In genomic region chr14:105096221-105096620, GRCm38 (mm10) we compare ENCODE assay signal across 17 mouse cellular contexts.
DNase-seq lines count a peak whose midpoint lies in the region; ATAC-seq and TF ChIP-seq lines count a peak whose summit lies in the region.
"Had no signal": no experiment of that assay in that cellular context is flagged by ENCODE, and none has a peak within 500 bp of the region (broad histone marks: within the 10 kb centered on the region; RNA-seq: fewer than 3 reads in every experiment).

No protein-coding gene starts in this region.

- no peak for TF ChIP-seq EP300 in MEL (IDR thresholded peaks at IDR 0.05; ENCODE audit: low read depth in 1 of 2, low read length in 2 of 2)

- no peaks in the 10 kb centered on the region for H3K79me2 ChIP-seq in MEL (ENCODE audit: control insufficient read depth, insufficient read depth, low read length, poor library complexity)

- TF ChIP-seq RAD21 in MEL (IDR thresholded peaks at IDR 0.05; ENCODE audit: low read depth, low read length), result no peak; the same call in 1 of the 2 replicates

- TF ChIP-seq POLR2A in MEL (IDR thresholded peaks at IDR 0.05; ENCODE audit: control insufficient read depth in 1 of 2, insufficient read depth in 1 of 2, low read depth in 1 of 2, low read length in 2 of 2, poor library complexity in 1 of 2), result no peak

- no peak overlapping the region for H3K4me3 ChIP-seq in lung, embryonic 14.5 days (ENCODE audit: low read depth, low read length)
- no peak overlapping the region for H3K4me3 ChIP-seq in MEL (ENCODE audit: control insufficient read depth in 1 of 2, insufficient read depth in 1 of 2, low read depth in 2 of 2, low read length in 2 of 2)
- H3K4me3 ChIP-seq in neural tube, embryonic 15.5 days (replicated peaks), result no peak overlapping the region
- H3K4me3 ChIP-seq: embryonic facial prominence, embryonic 12.5 days; forebrain, embryonic 10.5 days; heart, embryonic 15.5 days; hindbrain, embryonic 13.5 days; midbrain, embryonic 12.5 days had no signal

- H3K9ac ChIP-seq in lung, embryonic 14.5 days, result no peak overlapping the region
- no peak overlapping the region for H3K9ac ChIP-seq in MEL (ENCODE audit: control insufficient read depth, low read depth, low read length, poor library complexity, severe bottlenecking)
- H3K9ac ChIP-seq in neural tube, embryonic 15.5 days (replicated peaks), result no peak overlapping the region
- H3K9ac ChIP-seq: embryonic facial prominence, embryonic 12.5 days; heart, embryonic 15.5 days; hindbrain, embryonic 13.5 days; midbrain, embryonic 12.5 days had no signal

- H3K27me3 ChIP-seq in lung, embryonic 14.5 days (ENCODE audit: insufficient read depth, low read length), result no peaks in the 10 kb centered on the region
- no peaks in the 10 kb centered on the region for H3K27me3 ChIP-seq in MEL (ENCODE audit: control insufficient read depth in 1 of 2, insufficient read depth in 2 of 2, low read length in 2 of 2)
- H3K27me3 ChIP-seq in neural tube, embryonic 15.5 days (replicated peaks), result no peaks in the 10 kb centered on the region
- H3K27me3 ChIP-seq: embryonic facial prominence, embryonic 12.5 days; heart, embryonic 15.5 days; hindbrain, embryonic 13.5 days; midbrain, embryonic 12.5 days had no signal

- intact Hi-C loops in gastrocnemius, postnatal 14 days (cut with DNase I; ENCODE audit: low total_unique reads), result no loop called here

- no peak overlapping the region for H3K27ac ChIP-seq in lung, embryonic 14.5 days (ENCODE audit: low read depth)
- no peak overlapping the region for H3K27ac ChIP-seq in MEL (ENCODE audit: control insufficient read depth, low read depth, low read length)
- no peak overlapping the region for H3K27ac ChIP-seq in neural tube, embryonic 15.5 days (replicated peaks)
- H3K27ac ChIP-seq: embryonic facial prominence, embryonic 12.5 days; forebrain, embryonic 10.5 days; heart, embryonic 15.5 days; hindbrain, embryonic 13.5 days; midbrain, embryonic 12.5 days had no signal

- H3K9me3 ChIP-seq in lung, embryonic 14.5 days (ENCODE audit: low read depth, low read length), result no peaks in the 10 kb centered on the region
- no peaks in the 10 kb centered on the region for H3K9me3 ChIP-seq in MEL (replicated peaks; ENCODE audit: insufficient read depth, low read length)
- H3K9me3 ChIP-seq in neural tube, embryonic 15.5 days (replicated peaks), result no peaks in the 10 kb centered on the region
- H3K9me3 ChIP-seq: embryonic facial prominence, embryonic 12.5 days; forebrain, embryonic 10.5 days; heart, embryonic 15.5 days; hindbrain, embryonic 13.5 days; midbrain, embryonic 12.5 days had no signal

- ATAC-seq in lung, embryonic 14.5 days (ENCODE audit: insufficient read depth), result no peak
- peak; percentile 57; the same call in 1 of the 2 replicates for ATAC-seq in megakaryocyte progenitor cell, adult 5-6 weeks (replicated peaks; ENCODE audit: poor library complexity)
- no peak for ATAC-seq in neural tube, embryonic 15.5 days (ENCODE audit: low FRiP score)

- no peaks in the 10 kb centered on the region for H3K4me1 ChIP-seq in lung, embryonic 14.5 days (ENCODE audit: insufficient read depth)
- peaks cover 0 to 4% of the 10 kb centered on the region in 2 experiments; a peak in 2 of 4 replicates for H3K4me1 ChIP-seq in MEL (ENCODE audit: control insufficient read depth in 1 of 2, insufficient read depth in 2 of 2, low read length in 2 of 2)
- H3K4me1 ChIP-seq in neural tube, embryonic 15.5 days, result no peaks in the 10 kb centered on the region
- H3K4me1 ChIP-seq: embryonic facial prominence, embryonic 12.5 days; forebrain, embryonic 10.5 days; heart, embryonic 15.5 days; hindbrain, embryonic 13.5 days; midbrain, embryonic 12.5 days had no signal

- H3K36me3 ChIP-seq in lung, embryonic 14.5 days (ENCODE audit: insufficient read depth), result no peaks in the 10 kb centered on the region
- peaks cover 0 to 3% of the 10 kb centered on the region in 2 experiments; a peak in 2 of 4 replicates for H3K36me3 ChIP-seq in MEL (ENCODE audit: control insufficient read depth in 1 of 2, insufficient read depth in 2 of 2, low read length in 2 of 2)
- H3K36me3 ChIP-seq in neural tube, embryonic 15.5 days, result no peaks in the 10 kb centered on the region
- H3K36me3 ChIP-seq: embryonic facial prominence, embryonic 12.5 days; forebrain, embryonic 10.5 days; heart, embryonic 15.5 days; hindbrain, embryonic 13.5 days; midbrain, embryonic 12.5 days had no signal

- DNase-seq in adrenal gland, adult (ENCODE audit: inconsistent age in 2 of 2, low spot score in 1 of 2), result peak; percentile 29 to 72
- no peak for DNase-seq in adrenal gland, postnatal 4 days (ENCODE audit: low spot score in 2 of 2)
- no peak for DNase-seq in lung, embryonic 14.5 days
- DNase-seq in lung, adult 18-20 months, result no peak
- peak; percentile 21 for DNase-seq in MEL (ENCODE audit: low read depth, low spot score)
- DNase-seq in gastrocnemius, postnatal 14 days, result no peak
- DNase-seq: cerebellum, postnatal 14 days; gastrocnemius, postnatal 10 days; kidney, adult 9 months; left cerebral cortex, postnatal 4 days had no signal

- 62% methylated on average over 3 of the region's 3 CpGs for WGBS in lung, embryonic 14.5 days
- WGBS in neural tube, embryonic 15.5 days, result 52% methylated on average over 3 of the region's 3 CpGs

- H3K4me2 ChIP-seq in lung, embryonic 14.5 days, result no peak overlapping the region
- H3K4me2 ChIP-seq in neural tube, embryonic 15.5 days, result no peak overlapping the region
- H3K4me2 ChIP-seq: embryonic facial prominence, embryonic 12.5 days; heart, embryonic 15.5 days; hindbrain, embryonic 13.5 days; midbrain, embryonic 12.5 days had no signal

- TF ChIP-seq CTCF in lung, embryonic 14.5 days (IDR thresholded peaks at IDR 0.05; ENCODE audit: low read depth), result peak; percentile 19; the same call in 1 of the 2 replicates
- peak in 1 of 3 experiments; percentile 25; a peak in 1 of 6 replicates for TF ChIP-seq CTCF in MEL (IDR thresholded peaks at IDR 0.05 in 2 of 3, conservative IDR thresholded peaks at IDR 0.05 in 1 of 3; ENCODE audit: control insufficient read depth in 1 of 3, insufficient read depth in 1 of 3, low read depth in 2 of 3, low read length in 3 of 3, poor library complexity in 1 of 3, severe bottlenecking in 1 of 3)

TF ChIP-seq in MEL, 35 proteins besides CTCF, POLR2A, EP300 and RAD21:
- TF ChIP-seq ZC3H11A (IDR thresholded peaks at IDR 0.05; ENCODE audit: low read depth, low read length) (no peak), USF1 (IDR thresholded peaks at IDR 0.05; ENCODE audit: low read depth, low read length) (no peak), NRF1 (IDR thresholded peaks at IDR 0.05; ENCODE audit: insufficient read depth, low read depth, low read length, poor library complexity, severe bottlenecking) (no peak), CHD1 (IDR thresholded peaks at IDR 0.05; ENCODE audit: low read depth, low read length) (no peak), TAL1 (IDR thresholded peaks at IDR 0.05; ENCODE audit: low read length) (no peak), ETS1 (IDR thresholded peaks at IDR 0.05; ENCODE audit: low read depth, low read length) (no peak), TCF12 (IDR thresholded peaks at IDR 0.05; ENCODE audit: low read depth, low read length) (no peak), POLR2AphosphoS2 (IDR thresholded peaks at IDR 0.05; ENCODE audit: low read length) (no peak), MEF2A (IDR thresholded peaks at IDR 0.05; ENCODE audit: extremely low read depth, insufficient replicate concordance, low read depth, low read length, poor library complexity, severe bottlenecking) (no peak), UBTF (IDR thresholded peaks at IDR 0.05; ENCODE audit: borderline replicate concordance, insufficient read depth, low read depth, low read length) (no peak), GABPA (IDR thresholded peaks at IDR 0.05; ENCODE audit: low read depth, low read length) (no peak), HCFC1 (IDR thresholded peaks at IDR 0.05; ENCODE audit: low read depth, low read length) (no peak), KAT2A (conservative IDR thresholded peaks at IDR 0.05; ENCODE audit: low read depth, low read length) (no peak), SIN3A (IDR thresholded peaks at IDR 0.05; ENCODE audit: low read length) (no peak), POLR2AphosphoS5 (IDR thresholded peaks at IDR 0.05; ENCODE audit: borderline replicate concordance, low read depth, low read length) (no peak), MAX (IDR thresholded peaks at IDR 0.05; ENCODE audit: low read length) (no peak), GATA1 (IDR thresholded peaks at IDR 0.05; ENCODE audit: low read depth, low read length) (no peak), TBP (IDR thresholded peaks at IDR 0.05; ENCODE audit: low read depth, low read length) (no peak)

Comparison
In these comparisons a context has a peak if more than half of its experiments do, and no peak if none do; other contexts are left out.
1. DNase-seq: peak in adrenal gland, adult (2 of 2) and MEL (single experiment); none in adrenal gland, postnatal 4 days (0 of 2), lung, embryonic 14.5 days (single experiment), lung, adult 18-20 months (0 of 2) and gastrocnemius, postnatal 14 days (single experiment).